Mouse (Mus musculus) forebrain, embryonic 15.5 days (tissue): ENCODE results near the gene Inpp4b. TPM values are rescaled to one million over a fixed set of nuclear protein-coding genes. Genes with fewer than 3 reads are reported as not detected.

ENCODE experiments used
- ATAC-seq: fragments of 200-750 bp; cut with Nextera tagmentation; replicated peaks from 2 replicates; pipeline ENCODE4 v1.8.0; 2017; ENCODE audit warnings: mild to moderate bottlenecking, moderate TSS enrichment, moderate library complexity
- H3K27ac ChIP-seq: fragments of 300-500 bp; sonication (generic); replicated peaks from 2 replicates; pipeline ENCODE4 v1.5.1; 2015; ENCODE audit warnings: mild to moderate bottlenecking, inconsistent platforms
- H3K27me3 ChIP-seq: fragments of 300-500 bp; sonication (generic); 2 replicates; pipeline ENCODE4 v1.6.1; 2015; ENCODE audit warnings: inconsistent platforms
- H3K36me3 ChIP-seq: fragments of 300-500 bp; sonication (generic); 2 replicates; pipeline ENCODE4 v1.6.1; 2015; ENCODE audit warnings: mild to moderate bottlenecking, inconsistent platforms
- H3K4me1 ChIP-seq: fragments of 300-500 bp; sonication (generic); 2 replicates; pipeline ENCODE4 v1.6.1; 2015; ENCODE audit warnings: inconsistent platforms
- H3K4me2 ChIP-seq: fragments of 300-500 bp; sonication (generic); replicated peaks from 2 replicates; pipeline ENCODE4 v1.6.1; 2015; ENCODE audit warnings: mild to moderate bottlenecking, inconsistent platforms
- H3K4me3 ChIP-seq: fragments of 300-500 bp; sonication (generic); 2 replicates; pipeline ENCODE4 v1.5.1; 2015; ENCODE audit warnings: mild to moderate bottlenecking, inconsistent platforms
- H3K9ac ChIP-seq: fragments of 300-500 bp; sonication (generic); replicated peaks from 2 replicates; pipeline ENCODE4 v1.6.1; 2015; ENCODE audit warnings: mild to moderate bottlenecking, inconsistent platforms
- H3K9me3 ChIP-seq: fragments of 300-500 bp; sonication (generic); 2 replicates; pipeline ENCODE4 v1.6.1; 2016; ENCODE audit warnings: inconsistent platforms
- WGBS: fragments of 180-500 bp; shearing (Covaris S2); methylation state at CpG from one replicate; pipeline ENCODE4 v1.1.7; 2015; ENCODE audit warnings: mixed read lengths; 5-methylcytosine and 5-hydroxymethylcytosine counted together
- polyA plus RNA-seq: library from polyadenylated mRNA; unstranded; fragments of >200 nt; fragmentation: Nextera tagmentation; extraction: Ambion mirVana; gene quantifications from 2 replicates; pipeline ENCODE4 v1.2.1, GENCODE M21; 2015

The Inpp4b gene
- polyA plus RNA-seq, 1 experiment from 2014 or later, result 5.0 TPM

GRCm38 (mm10) chr8:81862738-81863137 lies 520.4 kb downstream of the Inpp4b start:
- Histone ChIP-seq H3K9me3 (no peaks in the 10 kb centered on the region), H3K9ac (no peak overlapping the region), H3K4me2 (no peak overlapping the region), H3K27ac (no peak overlapping the region), H3K36me3 (no peaks in the 10 kb centered on the region), H3K4me1 (no peaks in the 10 kb centered on the region), H3K27me3 (no peaks in the 10 kb centered on the region), H3K4me3 (no peak overlapping the region)
- no peak for ATAC-seq

- Histone ChIP-seq H3K27me3 (no peaks in the 10 kb centered on the region), H3K9me3 (no peaks in the 10 kb centered on the region), H3K9ac (no peak overlapping the region), H3K27ac (no peak overlapping the region), H3K36me3 (no peaks in the 10 kb centered on the region), H3K4me1 (no peaks in the 10 kb centered on the region), H3K4me3 (no peak overlapping the region), H3K4me2 (no peak overlapping the region)
- ATAC-seq, result no peak
- WGBS, result 90% methylated on average over 2 of the region's 2 CpGs
Measured at GRCm38 (mm10) chr8:81864318-81864717, 522.0 kb downstream of the Inpp4b start.

GRCm38 (mm10) chr8:81865664-81866063 lies 523.3 kb downstream of the Inpp4b start:
- H3K27ac ChIP-seq, result no peak overlapping the region
- WGBS, result 79% methylated on average over 3 of the region's 3 CpGs
- no peaks in the 10 kb centered on the region for H3K27me3 ChIP-seq
- H3K36me3 ChIP-seq, result no peaks in the 10 kb centered on the region
- H3K4me3 ChIP-seq, result no peak overlapping the region
- H3K4me2 ChIP-seq, result no peak overlapping the region
- ATAC-seq, result no peak
- H3K9ac ChIP-seq, result no peak overlapping the region
- H3K9me3 ChIP-seq, result no peaks in the 10 kb centered on the region
- H3K4me1 ChIP-seq, result no peaks in the 10 kb centered on the region

GRCm38 (mm10) chr8:81867020-81867419 lies 524.7 kb downstream of the Inpp4b start:
- 78% methylated on average over 3 of the region's 3 CpGs for WGBS
- no peak for ATAC-seq

GRCm38 (mm10) chr8:81870466-81870865 lies 528.1 kb downstream of the Inpp4b start:
- Histone ChIP-seq H3K4me1 (no peaks in the 10 kb centered on the region), H3K36me3 (no peaks in the 10 kb centered on the region), H3K4me2 (no peak overlapping the region), H3K9ac (no peak overlapping the region), H3K9me3 (no peaks in the 10 kb centered on the region), H3K27me3 (no peaks in the 10 kb centered on the region), H3K4me3 (no peak overlapping the region), H3K27ac (no peak overlapping the region)
- WGBS, result 92% methylated on average over 2 of the region's 2 CpGs
- no peak for ATAC-seq

More at GRCm38 (mm10) chr8:81867020-81867419, 524.7 kb downstream of the Inpp4b start:
- H3K36me3 ChIP-seq, result no peaks in the 10 kb centered on the region
- H3K27me3 ChIP-seq, result no peaks in the 10 kb centered on the region
- no peak overlapping the region for H3K9ac ChIP-seq
- H3K9me3 ChIP-seq, result no peaks in the 10 kb centered on the region
- no peaks in the 10 kb centered on the region for H3K4me1 ChIP-seq
- H3K27ac ChIP-seq, result no peak overlapping the region
- no peak overlapping the region for H3K4me3 ChIP-seq
- no peak overlapping the region for H3K4me2 ChIP-seq

GRCm38 (mm10) chr8:81880071-81880470 lies 537.7 kb downstream of the Inpp4b start:
- Histone ChIP-seq H3K4me1 (no peaks in the 10 kb centered on the region), H3K9me3 (no peaks in the 10 kb centered on the region), H3K27ac (no peak overlapping the region), H3K4me3 (no peak overlapping the region), H3K36me3 (no peaks in the 10 kb centered on the region), H3K9ac (no peak overlapping the region), H3K4me2 (no peak overlapping the region), H3K27me3 (no peaks in the 10 kb centered on the region)
- WGBS, result 76% methylated on average over 3 of the region's 3 CpGs
- ATAC-seq, result no peak

- Histone ChIP-seq H3K27ac (no peak overlapping the region), H3K4me1 (no peaks in the 10 kb centered on the region), H3K9ac (no peak overlapping the region), H3K4me3 (no peak overlapping the region), H3K27me3 (no peaks in the 10 kb centered on the region), H3K9me3 (no peaks in the 10 kb centered on the region), H3K4me2 (no peak overlapping the region), H3K36me3 (no peaks in the 10 kb centered on the region)
- ATAC-seq, result no peak
- 81% methylated on average over 5 of the region's 5 CpGs for WGBS
Measured at GRCm38 (mm10) chr8:81884195-81884594, 541.8 kb downstream of the Inpp4b start.

- Histone ChIP-seq H3K4me3 (no peak overlapping the region), H3K4me2 (no peak overlapping the region), H3K27me3 (no peaks in the 10 kb centered on the region), H3K9me3 (no peaks in the 10 kb centered on the region), H3K9ac (no peak overlapping the region), H3K27ac (no peak overlapping the region), H3K36me3 (no peaks in the 10 kb centered on the region), H3K4me1 (no peaks in the 10 kb centered on the region)
- ATAC-seq, result no peak
Measured at GRCm38 (mm10) chr8:81888843-81889242, 546.5 kb downstream of the Inpp4b start.

GRCm38 (mm10) chr8:81893292-81893691 lies 550.9 kb downstream of the Inpp4b start:
- Histone ChIP-seq H3K27me3 (no peaks in the 10 kb centered on the region), H3K4me2 (no peak overlapping the region), H3K9ac (no peak overlapping the region), H3K9me3 (no peaks in the 10 kb centered on the region), H3K4me3 (no peak overlapping the region), H3K4me1 (no peaks in the 10 kb centered on the region), H3K27ac (no peak overlapping the region), H3K36me3 (no peaks in the 10 kb centered on the region)
- ATAC-seq, result no peak
- WGBS, result 71% methylated on average over 1 of the region's 1 CpGs

- H3K9me3 ChIP-seq, result no peaks in the 10 kb centered on the region
- no peaks in the 10 kb centered on the region for H3K36me3 ChIP-seq
- no peak for ATAC-seq
Measured at GRCm38 (mm10) chr8:81946812-81947211, 604.5 kb downstream of the Inpp4b start.

GRCm38 (mm10) chr8:81953101-81953500 lies 610.7 kb downstream of the Inpp4b start:
- Histone ChIP-seq H3K36me3 (no peaks in the 10 kb centered on the region), H3K9me3 (no peaks in the 10 kb centered on the region), H3K27ac (no peak overlapping the region), H3K4me3 (no peak overlapping the region), H3K4me1 (no peaks in the 10 kb centered on the region), H3K4me2 (no peak overlapping the region), H3K9ac (no peak overlapping the region), H3K27me3 (no peaks in the 10 kb centered on the region)
- ATAC-seq, result no peak
- 84% methylated on average over 2 of the region's 2 CpGs for WGBS

More at GRCm38 (mm10) chr8:81946812-81947211, 604.5 kb downstream of the Inpp4b start:
- Histone ChIP-seq H3K27me3 (no peaks in the 10 kb centered on the region), H3K4me1 (no peaks in the 10 kb centered on the region), H3K27ac (no peak overlapping the region), H3K9ac (no peak overlapping the region), H3K4me2 (no peak overlapping the region), H3K4me3 (no peak overlapping the region)
- WGBS, result 93% methylated on average over 5 of the region's 5 CpGs

- Histone ChIP-seq H3K4me1 (no peaks in the 10 kb centered on the region), H3K27ac (no peak overlapping the region), H3K9ac (no peak overlapping the region), H3K4me2 (no peak overlapping the region), H3K36me3 (no peaks in the 10 kb centered on the region), H3K9me3 (no peaks in the 10 kb centered on the region), H3K4me3 (no peak overlapping the region), H3K27me3 (no peaks in the 10 kb centered on the region)
- no peak for ATAC-seq
- 72% methylated on average over 8 of the region's 8 CpGs for WGBS
Measured at GRCm38 (mm10) chr8:81985128-81985665, 642.8 kb downstream of the Inpp4b start.

GRCm38 (mm10) chr8:81992966-81993365 lies 650.6 kb downstream of the Inpp4b start:
- H3K4me1 ChIP-seq, result no peaks in the 10 kb centered on the region
- no peaks in the 10 kb centered on the region for H3K9me3 ChIP-seq
- WGBS, result 68% methylated on average over 3 of the region's 3 CpGs
- no peak overlapping the region for H3K27ac ChIP-seq
- H3K36me3 ChIP-seq, result no peaks in the 10 kb centered on the region
- H3K9ac ChIP-seq, result no peak overlapping the region
- no peaks in the 10 kb centered on the region for H3K27me3 ChIP-seq
- no peak overlapping the region for H3K4me3 ChIP-seq
- no peak overlapping the region for H3K4me2 ChIP-seq
- ATAC-seq, result no peak
